Mouse (Mus musculus): ENCODE measurements around the gene Lyg2. TPM values are rescaled to one million over a fixed set of nuclear protein-coding genes. Genes with fewer than 3 reads are reported as not detected.

Gene Lyg2
- total RNA-seq (2014; rRNA removed; ENCODE audit: low replicate concordance): not detected in 2 replicates
- not detected in 2 replicates for polyA plus RNA-seq (2015; fragmentation: Nextera tagmentation; extraction: Ambion mirVana)

DNA sequence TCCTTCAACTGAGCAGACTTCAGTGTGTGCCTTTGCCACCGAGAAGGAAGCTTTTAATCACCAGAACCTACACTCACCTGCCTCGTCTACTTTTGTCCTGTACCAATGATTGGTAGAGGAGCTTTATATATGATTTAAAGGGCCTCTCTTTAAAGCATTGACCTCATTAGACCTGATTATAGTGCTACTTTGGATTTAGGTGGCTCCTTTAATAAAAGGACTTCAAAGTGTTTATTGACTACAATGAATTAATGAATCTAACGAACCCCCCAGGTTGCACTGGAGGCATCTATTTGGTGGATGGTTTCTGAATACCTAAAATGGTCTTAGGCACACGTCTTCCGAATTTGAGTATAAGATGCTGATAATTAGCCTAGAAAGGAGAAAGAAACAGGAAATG is at the start of gene Lyg2:
Gene Lyg2, minus strand, starts transcription at position 101 of the 400 bp plus-strand sequence.
- Histone ChIP-seq H3K36me3 (replicated peaks; ENCODE audit: control insufficient read depth, insufficient read depth, low read length) (no peaks in the 10 kb centered on the region), H3K9me3 (replicated peaks; ENCODE audit: control insufficient read depth, low read length) (no peaks in the 10 kb centered on the region), H3K9ac (replicated peaks; ENCODE audit: low read depth, low read length) (no peak within 1 kb of the TSS), H3K27ac (ENCODE audit: low read depth) (no peak within 1 kb of the TSS), H3K4me3 (ENCODE audit: low read depth, low read length) (no peak within 1 kb of the TSS), H3K4me1 (ENCODE audit: control insufficient read depth, insufficient read depth) (no peaks in the 10 kb centered on the region), H3K27me3 (ENCODE audit: control insufficient read depth, insufficient read depth, low read length) (no peaks in the 10 kb centered on the region), H3K4me2 (ENCODE audit: low read depth, low read length) (no peak within 1 kb of the TSS)
- ATAC-seq (ENCODE audit: insufficient read depth, low read depth) (no peak), DNase-seq (ENCODE audit: low spot score) (no peak)
- TF ChIP-seq CTCF (IDR thresholded peaks at IDR 0.05; ENCODE audit: low read depth) (no peak), EP300 (IDR thresholded peaks at IDR 0.05; ENCODE audit: low read depth) (no peak)
- 63% methylated on average over 5 of the region's 5 CpGs for WGBS

DNA sequence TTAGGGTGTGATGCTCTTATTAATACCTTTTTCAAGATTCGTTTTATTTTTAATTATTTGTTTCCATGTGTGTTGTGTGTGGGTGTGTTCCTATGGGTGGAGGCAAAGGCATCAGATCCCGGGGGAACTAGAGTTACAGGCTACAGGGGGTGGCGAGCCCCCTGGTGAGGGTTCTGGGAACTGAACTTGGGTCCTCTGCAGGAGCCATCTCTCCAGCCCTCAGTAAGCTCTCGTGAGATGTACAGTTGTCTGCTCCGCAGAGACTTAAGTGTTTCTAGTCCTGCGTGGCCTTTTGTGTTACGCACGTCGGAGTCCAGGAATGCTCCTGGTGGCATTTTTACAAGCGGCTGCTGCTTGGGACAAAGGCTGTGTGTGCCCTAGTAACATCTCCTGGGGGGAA is 49.3 kb upstream of the Lyg2 start:
- no peaks in the 10 kb centered on the region for H3K36me3 ChIP-seq (replicated peaks; ENCODE audit: control insufficient read depth, insufficient read depth, low read length)
- no peak for DNase-seq (ENCODE audit: low spot score)
- no peak for TF ChIP-seq EP300 (IDR thresholded peaks at IDR 0.05; ENCODE audit: low read depth)
- no peak for TF ChIP-seq CTCF (IDR thresholded peaks at IDR 0.05; ENCODE audit: low read depth)
- no peaks in the 10 kb centered on the region for H3K4me1 ChIP-seq (ENCODE audit: control insufficient read depth, insufficient read depth)
- H3K27ac ChIP-seq (ENCODE audit: low read depth): no peak overlapping the region
- 61% methylated on average over 10 of the region's 10 CpGs for WGBS
- no peak overlapping the region for H3K4me2 ChIP-seq (ENCODE audit: low read depth, low read length)
- H3K9me3 ChIP-seq (replicated peaks; ENCODE audit: control insufficient read depth, low read length): no peaks in the 10 kb centered on the region
- no peaks in the 10 kb centered on the region for H3K27me3 ChIP-seq (ENCODE audit: control insufficient read depth, insufficient read depth, low read length)
- no peak overlapping the region for H3K4me3 ChIP-seq (ENCODE audit: low read depth, low read length)
- no peak for ATAC-seq (ENCODE audit: insufficient read depth, low read depth)
- no peak overlapping the region for H3K9ac ChIP-seq (replicated peaks; ENCODE audit: low read depth, low read length)

DNA sequence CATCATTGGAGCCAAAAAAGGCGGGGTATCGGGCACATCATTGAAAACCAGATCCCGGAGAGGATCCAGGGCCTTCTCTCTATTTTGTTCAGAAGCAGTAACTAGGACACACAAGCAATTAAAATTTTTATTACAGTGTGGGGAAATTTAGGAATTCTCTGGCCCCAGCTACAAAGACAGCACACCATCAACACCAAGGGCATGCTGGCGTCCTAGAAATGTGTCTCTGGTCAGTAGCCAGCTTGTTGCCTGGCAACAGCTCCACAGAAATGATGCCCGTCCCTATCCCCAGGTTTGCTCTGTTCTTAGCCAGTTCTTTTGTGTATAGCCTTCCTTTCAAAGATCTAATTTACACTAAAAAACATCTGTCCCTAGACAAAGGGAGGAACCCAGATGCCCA is 43.2 kb upstream of the Lyg2 start:
- Histone ChIP-seq H3K36me3 (replicated peaks; ENCODE audit: control insufficient read depth, insufficient read depth, low read length) (no peaks in the 10 kb centered on the region), H3K27me3 (ENCODE audit: control insufficient read depth, insufficient read depth, low read length) (no peaks in the 10 kb centered on the region), H3K9me3 (replicated peaks; ENCODE audit: control insufficient read depth, low read length) (no peaks in the 10 kb centered on the region), H3K4me3 (ENCODE audit: low read depth, low read length) (no peak overlapping the region), H3K4me2 (ENCODE audit: low read depth, low read length) (no peak overlapping the region), H3K9ac (replicated peaks; ENCODE audit: low read depth, low read length) (no peak overlapping the region), H3K27ac (ENCODE audit: low read depth) (no peak overlapping the region), H3K4me1 (ENCODE audit: control insufficient read depth, insufficient read depth) (no peaks in the 10 kb centered on the region)
- 68% methylated on average over 5 of the region's 5 CpGs for WGBS
- ATAC-seq (ENCODE audit: insufficient read depth, low read depth) (no peak), DNase-seq (ENCODE audit: low spot score) (no peak)
- TF ChIP-seq CTCF (IDR thresholded peaks at IDR 0.05; ENCODE audit: low read depth) (no peak), EP300 (IDR thresholded peaks at IDR 0.05; ENCODE audit: low read depth) (no peak)

DNA sequence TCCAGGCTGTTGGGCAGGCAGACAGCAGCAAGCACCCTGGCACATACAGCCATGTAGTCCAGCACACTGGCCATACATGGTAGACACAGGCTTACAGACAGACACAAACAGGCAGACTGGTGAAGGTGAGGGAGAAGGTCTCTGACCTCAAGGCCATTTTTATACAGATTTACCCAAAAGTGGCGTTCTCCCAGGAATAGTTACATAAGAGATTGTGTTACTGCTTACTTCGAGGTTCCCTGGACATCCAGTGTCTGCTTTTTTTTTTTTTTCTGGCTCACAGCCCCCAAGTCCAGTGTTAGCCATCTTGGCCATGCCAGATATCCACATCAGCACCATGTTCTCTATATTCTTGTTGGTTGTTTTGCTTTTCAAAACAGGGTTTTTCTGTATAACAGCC is 42.2 kb upstream of the Lyg2 start:
- Histone ChIP-seq H3K9ac (replicated peaks; ENCODE audit: low read depth, low read length) (no peak overlapping the region), H3K9me3 (replicated peaks; ENCODE audit: control insufficient read depth, low read length) (no peaks in the 10 kb centered on the region), H3K27me3 (ENCODE audit: control insufficient read depth, insufficient read depth, low read length) (no peaks in the 10 kb centered on the region), H3K4me2 (ENCODE audit: low read depth, low read length) (no peak overlapping the region), H3K36me3 (replicated peaks; ENCODE audit: control insufficient read depth, insufficient read depth, low read length) (no peaks in the 10 kb centered on the region), H3K4me3 (ENCODE audit: low read depth, low read length) (no peak overlapping the region), H3K27ac (ENCODE audit: low read depth) (no peak overlapping the region), H3K4me1 (ENCODE audit: control insufficient read depth, insufficient read depth) (no peaks in the 10 kb centered on the region)
- no peak for ATAC-seq (ENCODE audit: insufficient read depth, low read depth)
- TF ChIP-seq CTCF (IDR thresholded peaks at IDR 0.05; ENCODE audit: low read depth) (no peak), EP300 (IDR thresholded peaks at IDR 0.05; ENCODE audit: low read depth) (no peak)
- WGBS: 57% methylated on average over 2 of the region's 2 CpGs
- no peak for DNase-seq (ENCODE audit: low spot score)

- Histone ChIP-seq H3K36me3 (replicated peaks; ENCODE audit: control insufficient read depth, insufficient read depth, low read length) (no peaks in the 10 kb centered on the region), H3K4me1 (ENCODE audit: control insufficient read depth, insufficient read depth) (no peaks in the 10 kb centered on the region), H3K9me3 (replicated peaks; ENCODE audit: control insufficient read depth, low read length) (no peaks in the 10 kb centered on the region), H3K27ac (ENCODE audit: low read depth) (no peak within 1 kb of the TSS), H3K4me2 (ENCODE audit: low read depth, low read length) (no peak within 1 kb of the TSS), H3K9ac (replicated peaks; ENCODE audit: low read depth, low read length) (no peak within 1 kb of the TSS), H3K4me3 (ENCODE audit: low read depth, low read length) (no peak within 1 kb of the TSS), H3K27me3 (ENCODE audit: control insufficient read depth, insufficient read depth, low read length) (no peaks in the 10 kb centered on the region)
- DNase-seq (ENCODE audit: low spot score) (no peak), ATAC-seq (ENCODE audit: insufficient read depth, low read depth) (no peak)
- TF ChIP-seq EP300 (IDR thresholded peaks at IDR 0.05; ENCODE audit: low read depth): no peak
- TF ChIP-seq CTCF (IDR thresholded peaks at IDR 0.05; ENCODE audit: low read depth): no peak
- 77% methylated on average over 5 of the region's 5 CpGs for WGBS
Measured at GRCm38 (mm10) chr1:37957659-37958058, 41.4 kb upstream of the Lyg2 start, which contains the start of gene Lyg1. Lyg1 (minus strand) TSS chr1:37957759.

GRCm38 (mm10) chr1:37956690-37957431 is 40.6 kb upstream of the Lyg2 start:
- Histone ChIP-seq H3K9me3 (replicated peaks; ENCODE audit: control insufficient read depth, low read length) (no peaks in the 10 kb centered on the region), H3K4me2 (ENCODE audit: low read depth, low read length) (no peak overlapping the region), H3K4me3 (ENCODE audit: low read depth, low read length) (no peak overlapping the region), H3K36me3 (replicated peaks; ENCODE audit: control insufficient read depth, insufficient read depth, low read length) (no peaks in the 10 kb centered on the region), H3K27ac (ENCODE audit: low read depth) (no peak overlapping the region), H3K9ac (replicated peaks; ENCODE audit: low read depth, low read length) (no peak overlapping the region), H3K4me1 (ENCODE audit: control insufficient read depth, insufficient read depth) (no peaks in the 10 kb centered on the region), H3K27me3 (ENCODE audit: control insufficient read depth, insufficient read depth, low read length) (no peaks in the 10 kb centered on the region)
- ATAC-seq (ENCODE audit: insufficient read depth, low read depth): no peak
- no peak for DNase-seq (ENCODE audit: low spot score)
- WGBS: 15% methylated on average over 3 of the region's 3 CpGs
- TF ChIP-seq EP300 (IDR thresholded peaks at IDR 0.05; ENCODE audit: low read depth): no peak
- TF ChIP-seq CTCF (IDR thresholded peaks at IDR 0.05; ENCODE audit: low read depth): no peak
